Comparison of ENCODE assay signal across 29 mouse cellular contexts in the genomic region with DNA sequence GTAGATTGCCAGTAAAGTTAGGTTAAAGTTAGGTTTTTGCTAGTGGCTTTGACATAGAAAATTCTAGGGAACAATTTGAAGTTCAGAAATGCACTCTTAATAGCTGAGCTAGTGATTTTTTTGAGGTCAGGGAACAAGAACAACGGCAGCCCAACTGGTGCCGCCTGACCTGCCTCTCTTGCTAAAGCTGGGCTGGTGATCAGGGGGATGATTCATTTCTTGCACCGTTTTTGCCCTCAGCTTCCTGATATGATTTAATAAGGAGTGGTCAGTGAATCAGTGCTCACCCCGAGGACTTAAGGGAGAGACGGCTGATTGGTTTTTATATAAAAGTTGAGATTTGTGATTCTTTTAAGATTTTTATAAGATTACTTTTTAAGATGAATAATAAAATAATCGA. TPM values are rescaled to one million over a fixed set of nuclear protein-coding genes. Genes with fewer than 3 reads are reported as not detected.
A peak's percentile ranks its signal among the peaks of the same experiment; 100 is the strongest.
DNase-seq lines count a peak whose midpoint lies in the region; ATAC-seq and TF ChIP-seq lines count a peak whose summit lies in the region.
"Had no signal": no experiment of that assay in that cellular context is flagged by ENCODE, and none has a peak within 500 bp of the region (broad histone marks: within the 10 kb centered on the region; RNA-seq: fewer than 3 reads in every experiment).

No protein-coding gene starts in this region.

- CTCF ChIA-PET in Patski (lab: Charles Lee) = no interaction called here

- no peaks in the 10 kb centered on the region for H3K9me3 ChIP-seq in midbrain, embryonic 11.5 days (ENCODE audit: control insufficient read depth, low read length)
- no peaks in the 10 kb centered on the region for H3K9me3 ChIP-seq in midbrain, postnatal 0 days (ENCODE audit: low read length)
- H3K9me3 ChIP-seq: embryonic facial prominence, embryonic 12.5 days; forebrain, embryonic 12.5 days; heart, embryonic 13.5 days; hindbrain, embryonic 15.5 days had no signal

- H3K4me3 ChIP-seq in midbrain, embryonic 11.5 days (ENCODE audit: low read depth, low read length) = no peak overlapping the region
- no peak overlapping the region for H3K4me3 ChIP-seq in midbrain, postnatal 0 days (ENCODE audit: low read depth, low read length)
- H3K4me3 ChIP-seq: embryonic facial prominence, embryonic 12.5 days; forebrain, embryonic 12.5 days; heart, embryonic 13.5 days; hindbrain, embryonic 15.5 days had no signal

- ATAC-seq in midbrain, embryonic 11.5 days (ENCODE audit: low FRiP score) = no peak
- no peak for ATAC-seq in midbrain, postnatal 0 days (ENCODE audit: low FRiP score)
- ATAC-seq in Patski = peak; percentile 9
- no peak for ATAC-seq in CD4-positive, CD25-positive, alpha-beta regulatory T cell, adult 4 months
- ATAC-seq: forebrain, embryonic 16.5 days; intestine, embryonic 16.5 days had no signal

- H3K36me3 ChIP-seq in midbrain, embryonic 11.5 days (ENCODE audit: control insufficient read depth, insufficient read depth, low read length) = no peaks in the 10 kb centered on the region
- no peaks in the 10 kb centered on the region for H3K36me3 ChIP-seq in midbrain, postnatal 0 days (ENCODE audit: insufficient read depth, low read length)
- H3K36me3 ChIP-seq: embryonic facial prominence, embryonic 12.5 days; forebrain, embryonic 12.5 days; heart, embryonic 13.5 days; hindbrain, embryonic 15.5 days had no signal

- peak; percentile 34 for DNase-seq in adrenal gland, postnatal 10 days
- DNase-seq in adrenal gland, postnatal 14 days = no peak
- DNase-seq in midbrain, embryonic 11.5 days (ENCODE audit: low spot score, missing footprints) = peak; percentile 8
- DNase-seq in midbrain, postnatal 0 days (ENCODE audit: low spot score) = no peak
- DNase-seq in 416B (ENCODE audit: low read depth) (peak; percentile 65), Patski (ENCODE audit: low read depth, low spot score) (no peak)
- no peak for DNase-seq in frontal cortex, postnatal 14 days (ENCODE audit: low spot score in 2 of 2)
- DNase-seq: B cell, adult 2 months; cerebellum, adult 11 months; cerebellum, adult 8-10 months; cerebellum, postnatal 14 days; embryo, embryonic 11 days; gastrocnemius, postnatal 14 days; heart, postnatal 36 days; kidney, adult 2 months had no signal

- H3K4me1 ChIP-seq in midbrain, embryonic 11.5 days (ENCODE audit: control insufficient read depth, insufficient read depth, low read length) = no peaks in the 10 kb centered on the region
- H3K4me1 ChIP-seq in midbrain, postnatal 0 days (ENCODE audit: insufficient read depth, low read length) = no peaks in the 10 kb centered on the region
- H3K4me1 ChIP-seq: embryonic facial prominence, embryonic 12.5 days; forebrain, embryonic 12.5 days; heart, embryonic 13.5 days had no signal

- no peaks in the 10 kb centered on the region for H3K27me3 ChIP-seq in midbrain, embryonic 11.5 days (ENCODE audit: control insufficient read depth, insufficient read depth, low read length)
- no peaks in the 10 kb centered on the region for H3K27me3 ChIP-seq in midbrain, postnatal 0 days (ENCODE audit: insufficient read depth, low read length)
- H3K27me3 ChIP-seq in Patski = no peaks in the 10 kb centered on the region
- H3K27me3 ChIP-seq: embryonic facial prominence, embryonic 12.5 days; hindbrain, embryonic 15.5 days had no signal

- H3K4me2 ChIP-seq in midbrain, embryonic 11.5 days = no peak overlapping the region
- no peak overlapping the region for H3K4me2 ChIP-seq in midbrain, postnatal 0 days (ENCODE audit: low read depth, low read length, poor library complexity, severe bottlenecking)
- H3K4me2 ChIP-seq: embryonic facial prominence, embryonic 12.5 days; forebrain, embryonic 12.5 days; heart, embryonic 13.5 days; hindbrain, embryonic 15.5 days had no signal

- no peak overlapping the region for H3K9ac ChIP-seq in midbrain, embryonic 11.5 days (ENCODE audit: low read length)
- H3K9ac ChIP-seq in midbrain, postnatal 0 days (replicated peaks; ENCODE audit: low read length, poor library complexity, severe bottlenecking) = no peak overlapping the region
- H3K9ac ChIP-seq: embryonic facial prominence, embryonic 12.5 days; forebrain, embryonic 12.5 days; heart, embryonic 13.5 days; hindbrain, embryonic 15.5 days had no signal

- no peak for TF ChIP-seq CTCF in midbrain, postnatal 0 days (IDR thresholded peaks at IDR 0.05)
- no peak for TF ChIP-seq CTCF in Patski (IDR thresholded peaks at IDR 0.05)

- no peak overlapping the region for H3K27ac ChIP-seq in midbrain, embryonic 11.5 days (ENCODE audit: low read depth, low read length)
- H3K27ac ChIP-seq in midbrain, postnatal 0 days (ENCODE audit: low read depth, low read length) = no peak overlapping the region
- H3K27ac ChIP-seq: embryonic facial prominence, embryonic 12.5 days; forebrain, embryonic 12.5 days; heart, embryonic 13.5 days; hindbrain, embryonic 15.5 days had no signal

- 74% methylated on average over 6 of the region's 6 CpGs for WGBS in midbrain, embryonic 11.5 days
- 85% methylated on average over 6 of the region's 6 CpGs for WGBS in midbrain, postnatal 0 days

- in situ Hi-C loops in Patski (cut with MboI; ENCODE audit: low pct_unique_long_range_greater_than_20kb) = no loop called here

- POLR2A ChIA-PET in Patski (lab: Charles Lee) = no interaction called here

RNA-seq across cellular contexts. Expression of a gene that starts 3.4 kb away (rescaled TPM):
- 10 to 100 TPM; 14.7 to 35.6 TPM for total RNA-seq in adrenal gland, postnatal 10 days (2021)
- total RNA-seq in adrenal gland, postnatal 14 days (2021) = 1.4 and 31.0 TPM in 2 replicates
- polyA plus RNA-seq in midbrain, embryonic 11.5 days (2014; fragmentation: Nextera tagmentation; extraction: Ambion mirVana) = not detected in 2 replicates
- 0.71 TPM in 1 of 2 replicates, not detected in the other for total RNA-seq in midbrain, postnatal 0 days (2014; rRNA removed)
- 0.23 and 0.26 TPM in 2 replicates for polyA plus RNA-seq in midbrain, postnatal 0 days (2015; fragmentation: Nextera tagmentation; extraction: Ambion mirVana)
- polyA plus RNA-seq in Patski (2021) = 0.18 TPM
- not detected for polyA plus RNA-seq in CD4-positive, CD25-positive, alpha-beta regulatory T cell, adult 4 months (2017; shearing (Covaris generic))
- total RNA-seq: common myeloid progenitor, adult 5-6 weeks; gastrocnemius, adult 18-20 months; gastrocnemius, postnatal 14 days; MEL had no signal
- polyA plus RNA-seq: forebrain, embryonic 12.5 days; forebrain, embryonic 16.5 days had no signal

RNA-seq across cellular contexts. Expression of a gene that starts 9.5 kb away (rescaled TPM):
- 1 to 10 TPM; 2.3 to 2.6 TPM for total RNA-seq in adrenal gland, postnatal 10 days (2021)
- 1.9 and 2.6 TPM in 2 replicates for total RNA-seq in adrenal gland, postnatal 14 days (2021)
- polyA plus RNA-seq in midbrain, embryonic 11.5 days (2014; fragmentation: Nextera tagmentation; extraction: Ambion mirVana) = 5.4 and 7.1 TPM in 2 replicates
- 30.0 and 37.6 TPM in 2 replicates for total RNA-seq in midbrain, postnatal 0 days (2014; rRNA removed)
- 26.1 and 30.9 TPM in 2 replicates for polyA plus RNA-seq in midbrain, postnatal 0 days (2015; fragmentation: Nextera tagmentation; extraction: Ambion mirVana)
- polyA plus RNA-seq in Patski (2021) = not detected
- under 1 TPM; 0.20 to 0.46 TPM for polyA plus RNA-seq in CD4-positive, CD25-positive, alpha-beta regulatory T cell, adult 4 months (2017; shearing (Covaris generic))
- total RNA-seq: gastrocnemius, adult 18-20 months; gastrocnemius, postnatal 14 days; MEL had no signal

RNA-seq across cellular contexts. Expression of a gene that starts 13.9 kb away (rescaled TPM):
- total RNA-seq in adrenal gland, postnatal 10 days (2021) = under 1 TPM; 0.76 to 0.90 TPM
- total RNA-seq in adrenal gland, postnatal 14 days (2021) = not detected in 2 replicates
- not detected in 2 replicates for polyA plus RNA-seq in midbrain, embryonic 11.5 days (2014; fragmentation: Nextera tagmentation; extraction: Ambion mirVana)
- total RNA-seq in midbrain, postnatal 0 days (2014; rRNA removed) = not detected in 2 replicates
- not detected in 2 replicates for polyA plus RNA-seq in midbrain, postnatal 0 days (2015; fragmentation: Nextera tagmentation; extraction: Ambion mirVana)
- polyA plus RNA-seq in Patski (2021) = 0.23 TPM
- polyA plus RNA-seq in CD4-positive, CD25-positive, alpha-beta regulatory T cell, adult 4 months (2017; shearing (Covaris generic)) = not detected
- total RNA-seq: common myeloid progenitor, adult 5-6 weeks; gastrocnemius, adult 18-20 months; gastrocnemius, postnatal 14 days; MEL had no signal
- polyA plus RNA-seq: embryonic facial prominence, embryonic 12.5 days; forebrain, embryonic 12.5 days; forebrain, embryonic 16.5 days; heart, embryonic 13.5 days; hindbrain, embryonic 11.5 days; hindbrain, embryonic 15.5 days; intestine, embryonic 16.5 days had no signal

RNA-seq across cellular contexts. Expression of a gene that starts 16.2 kb away (rescaled TPM):
- total RNA-seq in adrenal gland, postnatal 10 days (2021) = under 1 TPM in 1 of 2 experiments, not detected in 1; 0.24 TPM
- not detected in 2 replicates for total RNA-seq in adrenal gland, postnatal 14 days (2021)
- polyA plus RNA-seq in midbrain, embryonic 11.5 days (2014; fragmentation: Nextera tagmentation; extraction: Ambion mirVana) = not detected in 2 replicates
- not detected in 2 replicates for total RNA-seq in midbrain, postnatal 0 days (2014; rRNA removed)
- polyA plus RNA-seq in midbrain, postnatal 0 days (2015; fragmentation: Nextera tagmentation; extraction: Ambion mirVana) = 0.17 and 0.22 TPM in 2 replicates
- polyA plus RNA-seq in Patski (2021) = 0.31 TPM
- polyA plus RNA-seq in CD4-positive, CD25-positive, alpha-beta regulatory T cell, adult 4 months (2017; shearing (Covaris generic)) = not detected
- total RNA-seq: common myeloid progenitor, adult 5-6 weeks; gastrocnemius, adult 18-20 months; gastrocnemius, postnatal 14 days; heart, adult 8-10 months; heart, postnatal 36 days; MEL had no signal
- polyA plus RNA-seq: embryonic facial prominence, embryonic 12.5 days; forebrain, embryonic 16.5 days; heart, postnatal 0 days; hindbrain, embryonic 11.5 days; hindbrain, embryonic 15.5 days; intestine, embryonic 16.5 days had no signal

RNA-seq across cellular contexts. Expression of a gene that starts 24.7 kb away (rescaled TPM):
- under 1 TPM in 1 of 2 experiments, not detected in 1; 0.39 TPM for total RNA-seq in adrenal gland, postnatal 10 days (2021)
- 0.89 TPM in 1 of 2 replicates, not detected in the other for total RNA-seq in adrenal gland, postnatal 14 days (2021)
- not detected in 2 replicates for polyA plus RNA-seq in midbrain, embryonic 11.5 days (2014; fragmentation: Nextera tagmentation; extraction: Ambion mirVana)
- total RNA-seq in midbrain, postnatal 0 days (2014; rRNA removed) = 0.27 and 2.5 TPM in 2 replicates
- 0.20 TPM in 1 of 2 replicates, not detected in the other for polyA plus RNA-seq in midbrain, postnatal 0 days (2015; fragmentation: Nextera tagmentation; extraction: Ambion mirVana)
- not detected for polyA plus RNA-seq in Patski (2021)
- not detected for polyA plus RNA-seq in CD4-positive, CD25-positive, alpha-beta regulatory T cell, adult 4 months (2017; shearing (Covaris generic))
- total RNA-seq: gastrocnemius, adult 18-20 months; gastrocnemius, postnatal 14 days; heart, adult 8-10 months; heart, postnatal 36 days; MEL had no signal
- polyA plus RNA-seq: embryonic facial prominence, embryonic 12.5 days; forebrain, embryonic 12.5 days; forebrain, embryonic 16.5 days; gonadal fat pad, adult 2 months; heart, embryonic 13.5 days; heart, postnatal 0 days; hindbrain, embryonic 11.5 days; hindbrain, embryonic 15.5 days; intestine, embryonic 16.5 days; kidney, adult 2 months had no signal

Comparison
In these comparisons a context has a peak if more than half of its experiments do, and no peak if none do; other contexts are left out.
1. DNase-seq: peak in adrenal gland, postnatal 10 days (single experiment), midbrain, embryonic 11.5 days (single experiment) and 416B (single experiment); none in adrenal gland, postnatal 14 days (single experiment), midbrain, postnatal 0 days (single experiment), Patski (single experiment) and frontal cortex, postnatal 14 days (0 of 2).